Mouse (Mus musculus) adrenal gland, adult 18-20 months (tissue): Measurements from ENCODE around the gene Krtap10-4. TPM values are rescaled to one million over a fixed set of nuclear protein-coding genes. Genes with fewer than 3 reads are reported as not detected.
"Not testable (repeated sequence)": the region's sequence is repeated elsewhere in the genome, so short reads cannot be mapped to it uniquely, and the experiment has no call there.

ENCODE experiments used
- DNase-seq, 2 experiments: peaks; one replicate each; pipeline ENCODE4 v3.0.0; 2021 to 2022; ENCODE audit warnings: low spot score in 2 of 2
- long read RNA-seq, 2 experiments: library from polyadenylated mRNA; stranded (forward); transcript quantifications; one replicate each; pipeline ENCODE4 v2.0.0; 2021
- total RNA-seq, 2 experiments: library from RNA; stranded (reverse); gene quantifications; 1 replicate in 1 of 2; 2 replicates in 1 of 2; pipeline ENCODE4 v1.2.3; 2021

Gene Krtap10-4
- not detected for total RNA-seq
- long read RNA-seq, experiment 1 = 0 reads
- long read RNA-seq, experiment 2 = 0 reads

DNA sequence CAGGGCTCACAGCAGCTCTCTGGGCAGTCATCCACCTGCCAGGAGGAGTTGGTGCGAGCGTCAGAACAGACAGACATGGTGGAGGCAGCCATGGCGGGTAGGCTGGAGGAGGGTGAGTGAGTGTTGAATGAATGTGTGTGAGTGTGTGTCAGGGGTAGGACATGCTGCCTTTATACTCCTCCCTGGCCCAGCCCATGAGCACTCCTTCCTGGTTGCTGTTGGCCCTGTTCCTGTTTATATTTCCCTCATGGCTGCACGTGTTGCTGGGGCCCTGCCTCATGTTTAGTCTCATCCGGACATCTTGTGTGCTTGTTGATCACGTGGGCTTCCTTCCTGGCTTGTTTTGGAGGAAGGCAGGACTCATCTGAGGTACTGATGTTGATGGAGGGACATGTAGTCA is at the start of gene Krtap10-4:
TSS of gene Krtap10-4 (minus strand) at position 145 of the 400 bp plus-strand sequence.
- DNase-seq = no peak

DNA sequence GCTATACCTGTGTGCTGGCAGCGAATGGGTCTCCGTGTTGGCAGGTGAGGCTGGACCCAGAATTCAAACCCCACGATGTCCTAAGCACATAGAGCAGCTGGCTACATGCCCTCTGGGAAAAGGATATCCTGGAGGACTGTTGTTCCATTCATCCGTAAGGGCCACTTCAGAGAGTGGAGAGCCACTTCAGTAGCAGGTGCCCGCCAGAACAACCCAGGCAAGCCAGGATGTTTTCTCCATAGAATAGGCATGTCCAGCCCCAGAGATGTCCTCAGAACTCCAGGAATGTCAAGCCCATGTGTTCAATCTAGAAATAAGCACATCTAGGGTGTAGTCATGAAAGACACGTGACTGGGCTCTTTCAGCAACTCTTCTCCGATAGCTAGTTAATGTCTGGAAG is 42.8 kb upstream of the Krtap10-4 start:
- no peak for DNase-seq

DNA sequence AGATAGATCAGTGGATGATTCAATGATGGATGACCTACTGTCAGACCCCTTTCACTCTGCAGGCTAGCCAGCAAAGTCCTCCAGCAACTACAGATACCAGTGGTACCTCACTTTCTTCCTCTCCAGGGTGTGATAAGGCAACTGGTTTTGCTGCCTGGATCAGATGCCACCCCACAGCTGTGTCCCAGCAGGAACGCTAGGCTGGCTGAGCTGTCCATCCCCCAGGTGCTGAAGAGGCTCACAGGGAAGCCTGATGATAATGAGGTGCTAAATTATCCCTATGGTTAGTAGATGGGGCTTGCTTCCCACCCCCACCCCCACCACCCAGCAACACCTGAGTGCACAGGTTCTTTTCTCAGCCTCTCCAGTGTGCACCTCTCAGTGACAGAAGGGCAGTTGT is 40.7 kb upstream of the Krtap10-4 start:
- DNase-seq = no peak

DNA sequence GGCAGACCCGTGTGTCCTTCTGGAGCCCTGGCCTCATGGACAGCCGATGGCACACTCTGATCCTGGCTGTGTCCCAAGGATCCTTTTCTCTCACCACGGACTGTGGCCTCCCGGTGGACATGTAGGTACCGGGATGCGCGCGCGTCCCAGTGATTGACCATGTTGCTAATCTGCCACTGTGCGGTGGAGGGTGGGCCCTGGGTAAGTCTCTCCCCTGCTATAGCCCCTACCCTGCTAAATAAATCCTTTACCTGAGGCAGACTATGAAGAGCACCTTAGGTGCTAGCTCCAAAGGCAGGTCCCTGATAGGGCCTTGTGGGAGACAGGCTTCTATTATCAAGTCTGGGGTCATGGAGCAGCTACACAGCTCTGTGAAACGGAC is 37.9 kb upstream of the Krtap10-4 start:
- no peak for DNase-seq

DNA sequence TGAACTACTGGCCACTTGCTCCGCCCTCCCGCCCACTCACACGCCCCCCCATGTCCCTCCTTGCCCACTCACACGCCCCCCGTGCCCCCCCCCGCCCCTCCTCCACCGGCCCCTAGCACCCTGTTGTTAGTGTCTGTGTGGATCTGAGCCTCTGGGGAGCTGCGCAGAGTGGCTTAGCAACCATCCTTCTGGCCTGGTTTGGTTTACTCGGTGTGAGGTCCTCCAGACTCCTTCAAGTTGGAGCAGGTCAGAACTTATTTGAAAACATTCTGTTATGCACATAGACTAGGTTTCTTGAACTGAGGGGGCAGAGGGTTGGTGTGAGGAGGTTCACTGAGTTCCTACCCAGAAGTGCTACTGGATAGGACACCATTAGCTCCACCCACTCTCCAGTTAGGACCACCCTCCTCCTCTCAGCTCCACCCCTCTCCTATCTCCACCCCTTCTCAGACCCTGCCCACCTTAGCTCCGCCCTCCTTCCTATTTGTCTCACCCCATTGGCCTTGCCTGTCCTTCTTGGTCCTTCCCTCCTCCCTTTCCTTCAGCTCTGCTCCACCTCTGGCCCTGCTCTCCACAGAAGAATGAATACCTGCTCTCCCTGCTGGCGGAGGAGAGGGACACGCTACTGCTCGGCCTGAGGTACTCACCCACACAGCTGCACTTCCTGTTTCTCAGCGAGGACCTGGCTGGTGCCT is 37.3 kb upstream of the Krtap10-4 start:
- peak in 1 of 2 experiments; percentile 16 for DNase-seq

DNA sequence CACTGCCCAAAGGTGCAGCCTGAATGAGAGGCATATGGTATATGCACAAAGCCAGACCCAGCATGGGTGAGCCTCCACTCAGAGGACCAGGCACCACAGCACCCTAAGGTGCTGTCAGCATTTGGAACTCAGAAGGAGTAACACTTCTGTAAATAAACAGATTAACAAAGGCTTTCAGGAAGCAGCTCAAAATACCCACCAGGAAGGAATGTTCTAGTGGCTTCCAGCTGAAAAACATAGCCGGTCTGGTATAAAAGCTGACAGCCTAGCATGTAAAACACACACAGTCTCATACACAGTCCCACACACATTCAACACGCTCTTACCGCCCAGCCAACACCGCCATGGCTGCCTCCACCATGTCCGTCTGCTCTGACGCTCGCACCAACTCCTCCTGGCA is 34.8 kb upstream of the Krtap10-4 start, which contains the start of gene Gm3285:
TSS of gene Gm3285 (plus strand) at position 301 of the 400 bp plus-strand sequence.
- DNase-seq = no peak

DNA sequence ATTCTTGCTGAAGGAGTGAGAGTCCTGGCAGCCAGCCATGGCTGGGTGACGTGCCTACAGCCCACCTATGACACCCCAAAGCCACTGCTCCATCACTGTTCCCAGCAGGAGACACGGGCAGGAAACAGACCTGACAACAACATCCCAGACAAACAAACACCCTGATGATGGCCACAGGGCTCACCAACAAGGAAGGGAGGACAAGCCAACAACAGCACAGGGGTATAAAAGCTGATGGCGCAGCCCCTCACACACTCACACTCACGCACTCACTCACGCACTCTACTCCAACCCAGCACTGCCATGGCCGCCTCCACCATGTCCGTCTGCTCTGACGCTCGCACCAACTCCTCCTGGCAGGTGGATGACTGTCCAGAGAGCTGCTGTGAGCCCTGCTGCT is 25.7 kb upstream of the Krtap10-4 start, which contains the start of gene Gm10318:
TSS of gene Gm10318 (plus strand) at position 301 of the 400 bp plus-strand sequence.
- DNase-seq = no peak

DNA sequence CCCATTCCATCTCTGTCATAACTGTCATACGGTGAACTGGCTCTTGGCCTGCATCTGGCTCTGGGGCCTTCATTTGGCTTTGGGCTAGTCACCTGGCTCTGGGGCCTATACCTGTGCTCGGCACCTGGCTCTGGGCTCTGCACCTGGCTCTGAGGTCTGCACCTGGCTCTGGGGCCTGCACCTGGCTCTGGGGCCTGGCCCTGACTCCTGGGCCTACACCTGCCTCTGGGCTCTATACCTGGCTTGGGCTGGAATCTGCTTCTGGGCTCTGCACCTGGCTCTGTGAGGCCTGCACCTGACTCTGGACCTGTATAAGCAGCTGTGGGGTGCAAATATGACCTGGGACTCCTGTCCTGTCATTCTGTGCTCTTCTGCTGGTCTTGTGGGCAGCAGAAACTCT is 20.6 kb upstream of the Krtap10-4 start:
- DNase-seq = no peak

DNA sequence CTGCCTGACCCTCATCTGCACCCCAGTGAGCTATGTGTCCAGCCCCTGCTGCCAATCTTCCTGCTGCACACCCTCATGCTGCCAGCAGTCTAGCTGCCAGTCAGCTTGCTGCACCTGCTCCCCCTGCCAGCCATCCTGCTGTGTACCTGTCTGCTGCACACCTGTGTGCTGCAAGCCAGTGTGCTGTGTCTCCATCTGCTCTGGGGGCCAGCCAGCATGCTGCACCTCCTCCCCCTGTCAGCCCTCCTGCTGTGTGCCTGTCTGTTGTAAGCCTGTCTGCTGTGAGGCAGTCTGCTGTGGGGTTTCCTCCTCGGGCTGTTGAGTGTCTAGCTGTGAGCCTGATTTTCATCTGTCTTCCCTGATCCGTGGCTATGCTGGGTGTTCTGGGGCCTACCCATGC is 20.1 kb upstream of the Krtap10-4 start:
- DNase-seq = no peak

DNA sequence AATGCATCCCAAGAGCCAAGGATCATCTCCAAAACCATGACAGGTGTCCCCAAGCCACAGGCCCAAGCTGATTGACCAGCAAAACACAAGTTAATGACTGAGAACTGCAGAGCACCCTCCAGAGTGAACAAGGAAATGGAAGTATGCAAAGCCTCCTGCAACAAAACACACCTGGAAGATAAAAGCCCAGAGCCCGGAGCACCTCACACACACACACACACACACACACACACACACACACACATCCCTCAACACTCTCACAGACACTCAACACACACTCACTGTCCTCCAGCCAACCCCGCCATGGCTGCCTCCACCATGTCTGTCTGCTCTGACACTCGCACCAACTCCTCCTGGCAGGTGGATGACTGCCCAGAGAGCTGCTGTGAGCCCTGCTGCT is 19.6 kb upstream of the Krtap10-4 start, which contains the start of gene Gm36176:
TSS of gene Gm36176 (plus strand) at position 301 of the 400 bp plus-strand sequence.
- no peak for DNase-seq

DNA sequence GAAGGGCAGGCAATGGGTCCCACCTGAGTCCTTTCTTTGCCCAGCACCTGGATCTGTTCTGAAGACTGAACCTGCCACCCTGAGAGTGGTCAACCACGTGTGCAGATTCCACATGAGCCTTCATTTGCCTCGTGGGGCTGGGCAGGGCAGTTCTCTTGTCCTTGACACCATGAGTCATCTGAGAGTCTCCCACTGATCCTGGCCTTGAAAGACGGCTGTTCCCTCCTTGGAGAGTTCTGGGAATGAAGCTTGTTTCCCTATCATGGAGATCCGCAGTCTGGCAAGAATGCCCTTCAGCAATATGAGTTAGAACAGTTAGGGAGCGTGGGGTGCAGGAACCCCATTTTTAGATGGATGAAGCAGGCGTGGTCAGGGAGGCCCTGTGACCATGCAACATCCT is 12.1 kb upstream of the Krtap10-4 start:
- DNase-seq = no peak

DNA sequence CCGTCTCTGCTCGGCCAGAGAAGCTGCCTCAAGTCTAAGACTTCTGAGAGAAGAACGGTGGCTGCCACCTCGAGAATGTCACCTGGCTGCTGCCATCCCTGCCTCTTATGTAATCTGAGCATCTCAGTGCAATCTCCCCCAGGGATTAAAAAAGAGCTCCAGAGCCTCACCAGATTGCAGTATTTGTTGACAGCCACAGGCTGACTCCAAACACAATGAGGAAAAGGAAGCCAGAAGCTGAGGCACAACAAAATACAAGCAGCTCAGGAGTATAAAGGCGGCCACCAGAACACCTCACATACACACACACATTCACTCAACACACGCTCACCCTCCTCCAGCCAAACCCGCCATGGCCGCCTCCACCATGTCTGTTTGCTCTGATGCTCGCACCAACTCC is 8.8 kb upstream of the Krtap10-4 start, which contains the start of gene Krtap10-10:
TSS of gene Krtap10-10 (plus strand) at position 301 of the 400 bp plus-strand sequence.
- DNase-seq = no peak

DNA sequence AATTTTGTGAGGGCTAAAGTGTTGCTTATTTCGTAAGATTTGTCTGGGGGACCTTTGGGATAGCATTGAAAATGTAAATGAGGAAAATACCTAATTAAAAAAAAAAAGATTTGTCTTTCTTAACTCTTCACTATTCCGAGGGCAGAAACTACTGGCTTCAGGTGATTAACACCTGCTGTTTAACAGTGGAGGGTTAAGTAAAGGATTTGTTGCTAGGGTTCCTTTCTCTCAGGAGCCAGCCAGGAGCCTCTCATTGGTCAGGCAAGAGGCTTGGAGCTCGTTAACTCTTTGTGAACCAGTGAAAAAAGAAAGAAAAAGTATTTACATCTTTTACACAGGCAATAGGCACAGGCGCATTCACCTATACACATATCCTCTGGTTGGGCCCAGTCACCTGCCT is 7.7 kb downstream of the Krtap10-4 start:
- no peak for DNase-seq

DNA sequence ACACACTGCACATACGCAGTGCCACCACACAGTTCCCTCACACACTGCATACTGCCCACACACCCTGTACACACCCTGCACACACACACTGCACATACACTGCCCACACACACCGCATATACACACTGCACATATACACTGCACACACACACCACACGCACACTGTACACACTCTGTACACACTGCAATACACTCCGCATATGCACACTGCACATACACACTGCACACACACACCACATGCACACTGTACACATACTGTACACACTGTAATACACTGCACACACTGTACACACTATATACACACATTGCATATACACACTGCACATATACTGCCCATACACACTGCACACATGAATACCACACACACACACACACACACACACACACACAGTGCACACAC is 8.4 kb downstream of the Krtap10-4 start:
- no peak for DNase-seq

DNA sequence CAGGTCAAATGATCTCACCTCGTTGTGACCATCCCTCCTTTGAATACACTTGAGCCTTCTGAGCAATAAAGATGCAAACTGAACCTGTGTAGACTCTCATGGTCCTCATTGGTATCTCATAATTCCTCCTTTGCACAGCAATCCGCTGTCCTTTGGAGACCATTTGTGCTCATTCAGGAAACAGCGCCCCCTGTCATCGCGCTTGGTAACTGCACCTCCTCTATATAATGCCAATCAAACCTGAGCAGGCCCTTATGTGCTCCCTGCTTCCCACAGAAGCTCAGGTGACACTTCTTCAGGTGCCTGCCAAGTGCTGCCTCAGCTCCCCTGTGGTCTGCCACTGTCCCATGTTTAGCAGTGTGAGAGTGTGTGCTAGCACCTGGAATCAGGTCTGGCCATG is 11.4 kb downstream of the Krtap10-4 start:
- DNase-seq = no peak

DNA sequence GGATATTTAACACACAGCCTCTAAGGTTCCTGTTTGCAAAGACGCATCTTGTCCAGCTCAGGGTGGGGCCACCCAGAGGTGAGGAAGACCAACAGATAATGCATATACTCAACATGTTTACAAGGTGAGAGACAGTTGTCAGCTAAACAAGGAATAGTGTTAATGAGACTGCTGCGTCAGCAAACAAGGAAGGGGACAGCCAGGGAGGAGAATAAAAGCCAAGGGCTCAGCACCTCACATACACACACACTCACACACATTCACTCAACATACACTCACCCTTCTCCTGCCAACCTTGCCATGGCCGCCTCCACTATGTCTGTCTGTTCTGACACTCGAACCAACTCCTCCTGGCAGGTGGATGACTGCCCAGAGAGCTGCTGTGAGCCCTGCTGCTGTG is 12.5 kb downstream of the Krtap10-4 start, which contains the start of gene Gm2696:
TSS of gene Gm2696 (plus strand) at position 301 of the 400 bp plus-strand sequence.
- no peak for DNase-seq

DNA sequence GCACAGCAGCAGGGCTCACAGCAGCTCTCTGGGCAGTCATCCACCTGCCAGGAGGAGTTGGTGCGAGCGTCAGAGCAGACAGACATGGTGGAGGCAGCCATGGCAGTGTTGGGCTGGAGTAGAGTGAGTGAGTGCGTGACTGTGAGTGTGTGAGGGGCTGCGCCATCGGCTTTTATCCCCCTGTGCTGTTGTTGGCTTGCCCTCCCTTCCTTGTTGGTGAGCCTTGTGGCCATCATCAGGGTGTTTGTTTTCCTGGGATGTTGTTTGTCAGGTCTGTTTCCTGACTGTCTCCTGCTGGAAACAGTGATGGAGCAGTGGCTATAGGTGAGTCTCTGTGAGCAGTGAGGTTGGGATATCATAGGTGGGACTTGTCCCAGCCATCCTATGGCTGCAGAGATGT is 15.2 kb downstream of the Krtap10-4 start, which contains the start of gene Gm9507:
TSS of gene Gm9507 (minus strand) at position 101 of the 400 bp plus-strand sequence.
- no peak for DNase-seq

DNA sequence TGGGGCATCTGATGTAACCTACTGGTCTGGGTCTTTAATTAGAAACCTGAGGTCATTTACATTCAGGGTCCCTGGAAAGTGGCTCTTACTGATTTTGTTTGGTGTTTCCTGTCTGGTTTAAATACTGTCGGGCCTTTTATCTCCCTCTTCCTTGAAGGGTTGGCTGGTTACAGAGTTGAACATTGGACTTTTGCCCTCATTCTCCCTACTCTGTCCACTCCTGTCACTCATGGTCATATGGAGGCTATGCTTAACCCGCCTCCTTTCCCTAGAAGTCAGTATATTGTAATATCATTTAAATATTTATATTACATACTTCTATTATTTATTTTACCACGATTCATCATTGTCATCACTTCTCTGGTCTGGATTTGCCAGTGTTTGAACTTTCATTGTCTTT is 22.8 kb downstream of the Krtap10-4 start:
- DNase-seq = no peak

DNA sequence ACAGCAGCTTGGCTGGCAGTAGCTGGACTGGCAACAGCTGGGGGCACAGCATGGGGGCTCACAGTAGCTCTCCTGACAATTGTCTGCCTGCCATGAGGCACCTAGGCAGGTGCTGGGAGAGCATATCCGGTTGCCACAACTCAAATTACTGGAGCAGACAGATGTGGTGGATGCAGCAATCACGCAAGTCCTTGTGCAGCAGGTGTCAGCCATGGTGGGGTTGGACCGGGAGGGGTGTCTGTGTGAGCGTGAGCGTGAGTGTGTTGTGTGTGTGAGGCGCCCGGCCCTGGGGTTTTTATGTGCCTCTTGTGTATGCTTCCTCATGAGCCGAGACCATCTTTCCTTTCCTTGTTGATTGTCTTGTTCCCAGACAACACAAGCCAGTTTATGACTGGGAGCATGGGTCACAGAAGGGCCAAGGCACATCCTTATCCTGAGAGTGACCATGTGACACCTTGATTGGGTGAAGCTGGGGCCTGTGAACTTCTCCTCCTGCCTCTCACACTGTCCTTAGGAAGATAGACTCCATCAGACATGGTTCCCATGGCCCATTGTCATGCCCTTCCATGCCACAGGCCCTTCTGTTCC is 27.9 kb downstream of the Krtap10-4 start, which contains the start of gene Gm19668:
TSS of gene Gm19668 (minus strand) at position 213 of the 588 bp plus-strand sequence.
- DNase-seq = no peak

DNA sequence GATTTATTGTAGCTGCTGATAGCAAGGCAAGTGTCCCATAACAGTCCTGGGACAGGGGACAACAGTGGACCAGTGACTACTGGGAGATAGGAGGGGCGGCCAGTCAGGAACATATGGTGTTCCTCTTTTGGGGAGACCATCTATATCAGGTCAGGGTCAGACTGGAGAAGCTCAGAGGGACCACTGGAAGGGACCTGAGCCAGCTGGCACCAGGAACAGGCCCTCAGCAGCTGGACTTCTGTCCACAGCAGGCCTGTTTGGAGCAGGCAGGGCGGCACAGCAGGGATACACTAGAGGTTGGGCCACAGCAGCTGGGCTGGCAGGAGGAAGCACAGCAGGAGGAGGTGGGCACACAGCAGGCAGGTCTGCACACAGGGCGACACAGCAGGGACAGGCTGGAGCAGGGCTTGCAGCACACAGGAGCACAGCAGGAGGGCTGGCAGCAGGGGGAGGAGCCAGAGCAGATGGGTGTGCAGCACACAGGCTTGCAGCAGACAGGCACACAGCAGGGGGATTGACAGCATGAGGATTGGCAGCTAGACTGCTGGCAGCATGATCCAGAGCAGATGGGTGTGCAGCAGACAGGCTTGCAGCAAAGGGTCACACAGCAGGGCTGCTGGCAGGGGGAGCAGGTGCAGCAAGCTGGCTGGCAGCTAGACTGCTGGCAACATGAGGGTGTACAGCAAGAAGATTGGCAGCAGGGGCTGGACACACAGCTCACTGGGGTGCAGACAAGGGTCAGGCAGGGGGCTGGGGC is 28.6 kb downstream of the Krtap10-4 start:
- not testable (repeated sequence) for DNase-seq

DNA sequence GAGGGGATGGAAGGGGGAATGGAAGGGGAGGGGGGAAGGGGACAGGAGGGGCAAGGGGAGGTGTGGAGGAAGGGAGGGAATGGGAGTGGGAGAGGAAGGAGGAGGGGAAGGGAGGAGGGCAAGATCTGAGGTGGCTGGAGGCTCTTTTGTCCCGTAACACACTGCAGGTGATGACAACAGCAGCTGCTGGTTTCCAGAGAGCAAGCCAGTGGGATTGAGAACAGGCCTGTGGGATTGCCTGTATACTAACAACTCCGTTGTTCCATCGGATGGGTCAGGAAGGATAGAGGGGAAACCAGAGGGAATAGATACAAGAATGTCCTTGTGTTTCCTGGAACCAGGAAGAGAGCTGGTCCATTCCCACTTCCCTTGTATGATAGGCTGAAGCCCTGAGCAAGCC is 29.2 kb downstream of the Krtap10-4 start:
- no peak for DNase-seq
